Mouse (Mus musculus) kidney, postnatal 0 days (tissue): ENCODE results near the gene Miga2. TPM values are rescaled to one million over a fixed set of nuclear protein-coding genes. Genes with fewer than 3 reads are reported as not detected.

Experiments
- ATAC-seq: fragments of 200-750 bp; cut with Nextera tagmentation; replicated peaks from 2 replicates; pipeline ENCODE4 v1.8.0; 2017; ENCODE audit warnings: low read depth, moderate number of reproducible peaks, moderate TSS enrichment, moderate library complexity; ENCODE audit not compliant: low FRiP score
- DNase-seq: peaks from one replicate; pipeline ENCODE4 v3.0.0-alpha.2; 2016; ENCODE audit warnings: low spot score
- H3K27ac ChIP-seq: fragments of 300-500 bp; sonication (generic); 2 replicates; pipeline ENCODE4 v1.5.1; 2014; ENCODE audit warnings: mild to moderate bottlenecking
- H3K27me3 ChIP-seq: fragments of 300-500 bp; sonication (generic); 2 replicates; pipeline ENCODE4 v1.6.1; 2014; ENCODE audit warnings: low read length, mixed read lengths; ENCODE audit not compliant: insufficient read depth
- H3K36me3 ChIP-seq: fragments of 300-500 bp; sonication (generic); 2 replicates; pipeline ENCODE4 v1.6.1; 2014; ENCODE audit warnings: low read length, mixed read lengths; ENCODE audit not compliant: insufficient read depth
- H3K4me1 ChIP-seq: fragments of 300-500 bp; sonication (generic); replicated peaks from 2 replicates; pipeline ENCODE4 v1.6.1; 2014; ENCODE audit warnings: antibody characterized with exemption, low read length, mixed read lengths; ENCODE audit not compliant: insufficient read depth
- H3K4me2 ChIP-seq: fragments of 300-500 bp; sonication (generic); 2 replicates; pipeline ENCODE4 v1.6.1; 2014; ENCODE audit warnings: mild to moderate bottlenecking, low read length, moderate library complexity, mixed read lengths
- H3K4me3 ChIP-seq: fragments of 300-500 bp; sonication (generic); replicated peaks from 2 replicates; pipeline ENCODE4 v1.5.1; 2014; ENCODE audit warnings: low read depth, low read length
- H3K9ac ChIP-seq: fragments of 300-500 bp; sonication (generic); 2 replicates; pipeline ENCODE4 v1.6.1; 2014; ENCODE audit warnings: low read depth, low read length
- H3K9me3 ChIP-seq: fragments of 300-500 bp; sonication (generic); replicated peaks from 2 replicates; pipeline ENCODE4 v1.6.1; 2016; ENCODE audit warnings: low read length, inconsistent platforms, mixed read lengths
- CTCF ChIP-seq: IDR thresholded peaks from 2 replicates; pipeline ENCODE4 v1.5.1; 2016; ENCODE audit warnings: antibody characterized with exemption, low read depth, mild to moderate bottlenecking, moderate library complexity
- WGBS: fragments of 180-500 bp; shearing (Covaris S2); extraction: QIAGEN DNeasy Blood & Tissue Kit; methylation state at CpG from one replicate; pipeline ENCODE4 v1.1.7; 2014; 5-methylcytosine and 5-hydroxymethylcytosine counted together
- polyA plus RNA-seq: library from polyadenylated mRNA; unstranded; fragments of >200 nt; fragmentation: Nextera tagmentation; extraction: Ambion mirVana; gene quantifications from 2 replicates; pipeline ENCODE4 v1.2.1, GENCODE M21; 2015

Gene Miga2
- polyA plus RNA-seq, 1 experiment from 2014 or later, result 22.2 TPM

GRCm38 (mm10) chr2:30327276-30327675 lies 36.8 kb upstream of the Miga2 start:
- Histone ChIP-seq H3K9me3 (no peaks in the 10 kb centered on the region), H3K27ac (no peak overlapping the region), H3K4me3 (no peak overlapping the region), H3K9ac (no peak overlapping the region), H3K36me3 (peaks cover 74% of the 10 kb centered on the region), H3K4me2 (no peak overlapping the region), H3K4me1 (no peaks in the 10 kb centered on the region), H3K27me3 (no peaks in the 10 kb centered on the region)
- no peak for DNase-seq
- no peak for ATAC-seq
- TF ChIP-seq CTCF, result no peak
- 89% methylated on average over 7 of the region's 7 CpGs for WGBS

GRCm38 (mm10) chr2:30328791-30329190 lies 35.2 kb upstream of the Miga2 start:
- no peak overlapping the region for H3K4me3 ChIP-seq
- H3K4me1 ChIP-seq, result no peaks in the 10 kb centered on the region
- H3K27ac ChIP-seq, result no peak overlapping the region
- peaks cover 74% of the 10 kb centered on the region for H3K36me3 ChIP-seq
- no peak for TF ChIP-seq CTCF
- WGBS, result 85% methylated on average over 3 of the region's 3 CpGs
- ATAC-seq, result no peak
- H3K9ac ChIP-seq, result no peak overlapping the region
- H3K4me2 ChIP-seq, result no peak overlapping the region
- no peaks in the 10 kb centered on the region for H3K9me3 ChIP-seq
- no peaks in the 10 kb centered on the region for H3K27me3 ChIP-seq
- DNase-seq, result no peak

- no peaks in the 10 kb centered on the region for H3K4me1 ChIP-seq
- peaks cover 69% of the 10 kb centered on the region for H3K36me3 ChIP-seq
- H3K27ac ChIP-seq, result no peak overlapping the region
- ATAC-seq (no peak), DNase-seq (no peak)
- H3K4me3 ChIP-seq, result no peak overlapping the region
- H3K9me3 ChIP-seq, result no peaks in the 10 kb centered on the region
- no peaks in the 10 kb centered on the region for H3K27me3 ChIP-seq
- H3K9ac ChIP-seq, result no peak overlapping the region
- no peak overlapping the region for H3K4me2 ChIP-seq
- no peak for TF ChIP-seq CTCF
- WGBS, result 88% methylated on average over 2 of the region's 2 CpGs
These were observed 28.7 kb upstream of the Miga2 start for GRCm38 (mm10) chr2:30335324-30335723.

DNA sequence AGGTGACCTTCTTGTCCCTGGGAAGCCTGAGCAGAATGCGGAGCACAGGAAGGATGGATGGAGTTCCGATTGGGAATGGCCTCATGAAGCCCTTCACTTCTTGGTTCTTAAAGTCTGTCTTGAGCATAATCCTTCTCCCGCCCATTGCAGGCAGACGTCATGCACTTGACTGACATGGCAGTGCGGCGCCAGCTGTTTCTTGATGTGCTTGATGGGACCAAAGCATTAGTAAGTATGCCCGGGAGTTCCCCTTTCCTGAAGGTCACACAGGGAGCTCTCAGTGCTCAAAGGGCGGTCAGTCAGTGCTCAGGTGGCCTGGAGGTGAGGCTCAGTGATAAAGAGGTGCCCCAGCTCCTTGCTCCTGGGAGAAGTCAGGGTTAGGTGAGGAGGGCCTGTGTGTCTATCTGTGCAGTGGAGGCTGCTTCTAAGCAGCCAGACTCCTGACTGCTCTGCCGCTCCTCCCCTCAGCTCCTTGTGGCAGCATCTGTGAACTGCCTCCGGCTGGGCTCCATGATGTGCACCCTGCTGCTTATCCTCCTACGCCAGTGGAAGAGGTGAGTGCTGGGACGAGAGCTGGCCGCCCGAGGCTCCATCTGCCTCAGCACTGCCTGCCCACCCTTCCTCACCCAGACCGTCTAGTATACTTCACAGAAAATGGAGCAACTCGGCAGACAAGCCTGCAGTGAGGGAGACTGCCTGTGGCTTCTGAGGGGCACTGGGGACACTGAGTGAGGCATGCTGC lies 27.7 kb upstream of the Miga2 start:
- ATAC-seq, result no peak
- Histone ChIP-seq H3K4me1 (no peaks in the 10 kb centered on the region), H3K4me2 (no peak overlapping the region), H3K27ac (no peak overlapping the region), H3K4me3 (no peak overlapping the region), H3K36me3 (peaks cover 68% of the 10 kb centered on the region), H3K9me3 (no peaks in the 10 kb centered on the region), H3K9ac (no peak overlapping the region), H3K27me3 (no peaks in the 10 kb centered on the region)
- no peak for DNase-seq
- 88% methylated on average over 16 of the region's 16 CpGs for WGBS
- TF ChIP-seq CTCF, result no peak

GRCm38 (mm10) chr2:30337179-30337578 lies 26.9 kb upstream of the Miga2 start:
- Histone ChIP-seq H3K4me2 (no peak overlapping the region), H3K27ac (no peak overlapping the region), H3K4me1 (no peaks in the 10 kb centered on the region), H3K4me3 (no peak overlapping the region), H3K9ac (no peak overlapping the region), H3K27me3 (no peaks in the 10 kb centered on the region), H3K36me3 (peaks cover 71% of the 10 kb centered on the region), H3K9me3 (no peaks in the 10 kb centered on the region)
- WGBS, result 83% methylated on average over 12 of the region's 12 CpGs
- no peak for TF ChIP-seq CTCF
- ATAC-seq (no peak), DNase-seq (no peak)

DNA sequence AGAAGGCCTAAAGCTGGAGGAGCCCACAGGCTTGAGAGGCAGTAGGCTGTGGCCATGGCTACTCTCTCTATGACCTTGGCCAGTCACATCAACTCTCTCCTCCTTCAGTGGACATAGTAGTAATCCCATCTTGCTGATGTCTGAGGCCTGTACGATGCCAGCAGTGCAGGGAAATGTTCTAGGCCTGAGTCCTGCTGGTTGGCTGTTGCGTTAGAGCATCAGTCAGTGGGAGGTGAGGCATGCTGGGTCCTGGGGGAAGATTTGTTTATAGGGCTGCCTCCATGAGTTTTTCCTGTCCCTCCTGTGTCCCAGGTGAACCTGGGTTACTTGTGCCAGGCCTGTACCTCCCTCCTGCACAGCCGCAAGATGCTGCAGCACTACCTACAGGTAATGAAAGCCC lies 22.0 kb upstream of the Miga2 start:
- no peak for TF ChIP-seq CTCF
- H3K4me2 ChIP-seq, result no peak overlapping the region
- ATAC-seq (no peak), DNase-seq (no peak)
- 88% methylated on average over 3 of the region's 3 CpGs for WGBS
- H3K9me3 ChIP-seq, result no peaks in the 10 kb centered on the region
- H3K27ac ChIP-seq, result no peak overlapping the region
- no peak overlapping the region for H3K9ac ChIP-seq
- no peaks in the 10 kb centered on the region for H3K27me3 ChIP-seq
- no peak overlapping the region for H3K4me3 ChIP-seq
- no peaks in the 10 kb centered on the region for H3K4me1 ChIP-seq
- H3K36me3 ChIP-seq, result peaks cover 67% of the 10 kb centered on the region

DNA sequence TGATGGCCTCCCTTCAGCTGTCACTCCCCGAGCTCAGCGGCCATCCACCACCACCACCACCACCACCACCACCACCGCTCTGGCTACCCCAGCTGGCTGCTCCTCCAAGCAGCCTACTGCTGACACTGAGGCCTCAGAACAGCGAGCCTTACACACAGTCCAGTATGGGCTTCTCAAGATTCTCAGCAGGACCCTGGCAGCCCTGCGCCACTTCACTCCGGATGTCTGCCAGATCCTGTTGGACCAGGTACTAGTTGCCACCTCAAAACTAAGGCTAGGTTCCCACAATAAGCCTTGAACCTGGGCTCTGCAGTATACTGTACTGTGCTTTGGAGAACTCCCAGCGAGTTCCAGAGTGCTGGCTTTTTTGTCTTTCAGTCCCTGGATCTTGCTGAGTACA lies 21.5 kb upstream of the Miga2 start:
- H3K36me3 ChIP-seq, result peaks cover 62% of the 10 kb centered on the region
- ATAC-seq (no peak), DNase-seq (no peak)
- no peak overlapping the region for H3K27ac ChIP-seq
- no peak for TF ChIP-seq CTCF
- no peaks in the 10 kb centered on the region for H3K4me1 ChIP-seq
- 91% methylated on average over 7 of the region's 7 CpGs for WGBS
- no peak overlapping the region for H3K9ac ChIP-seq
- H3K9me3 ChIP-seq, result no peaks in the 10 kb centered on the region
- H3K27me3 ChIP-seq, result no peaks in the 10 kb centered on the region
- H3K4me3 ChIP-seq, result no peak overlapping the region
- no peak overlapping the region for H3K4me2 ChIP-seq
